Mouse (Mus musculus) lung, adult 2 months (tissue): ENCODE results near the gene Asic2. TPM values are rescaled to one million over a fixed set of nuclear protein-coding genes. Genes with fewer than 3 reads are reported as not detected.
A peak's percentile ranks its signal among the peaks of the same experiment; 100 is the strongest.

Experiments
- DNase-seq: peaks from one replicate; pipeline ENCODE4 v3.0.0; 2022
- H3K4me1 ChIP-seq: fragments of 200-500 bp; 2 replicates; pipeline ENCODE4 v1.6.1; 2011; ENCODE audit warnings: low read length; ENCODE audit not compliant: control insufficient read depth, insufficient read depth
- H3K4me3 ChIP-seq: fragments of 200-500 bp; replicated peaks from 2 replicates; pipeline ENCODE3; 2011; ENCODE audit warnings: low read depth, mild to moderate bottlenecking, control low read depth, low read length; ENCODE audit errors: extremely low read depth
- CTCF ChIP-seq: fragments of 200-500 bp; IDR thresholded peaks from 2 replicates; pipeline ENCODE4 v1.5.1; 2011; ENCODE audit warnings: mild to moderate bottlenecking, low read length, control low read depth; ENCODE audit not compliant: insufficient read depth
- POLR2A ChIP-seq: fragments of 200-500 bp; IDR thresholded peaks from 2 replicates; pipeline ENCODE4 v1.6.1; 2011; ENCODE audit warnings: low read depth, mild to moderate bottlenecking, control low read depth, low read length, borderline replicate concordance; ENCODE audit errors: extremely low read depth
- WGBS: fragments of 180-500 bp; shearing (Covaris S2); methylation state at CpG from one replicate; pipeline ENCODE4 v1.1.7; 2018; 5-methylcytosine and 5-hydroxymethylcytosine counted together
- polyA plus RNA-seq: library from polyadenylated mRNA; depleted of rRNA; stranded (reverse); fragments of >200 nt; gene quantifications from 2 replicates; pipeline ENCODE4 v1.2.3, GENCODE M21; 2012

Gene Asic2
- polyA plus RNA-seq, 1 experiment: 0.04 TPM

DNA sequence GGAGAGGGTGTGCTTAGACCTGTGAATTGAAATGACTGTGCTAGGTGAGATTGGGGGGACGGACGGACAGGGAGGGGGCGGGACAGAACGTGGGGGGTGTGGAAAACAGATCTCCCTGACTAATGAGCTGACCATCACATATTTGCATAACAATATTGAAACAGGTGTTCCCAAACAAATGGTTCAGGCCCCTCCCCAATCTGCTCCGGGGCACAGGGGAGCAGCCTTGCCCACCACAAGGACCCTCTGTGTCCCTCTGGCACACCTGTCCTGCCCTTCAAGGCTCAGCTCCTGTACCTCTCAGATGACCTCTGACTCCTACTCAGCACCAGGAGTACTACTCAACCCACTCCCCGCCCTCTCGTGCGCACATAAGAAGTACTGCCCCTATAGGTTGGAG lies 351.8 kb downstream of the Asic2 start:
- no peaks in the 10 kb centered on the region for H3K4me1 ChIP-seq
- H3K4me3 ChIP-seq: no peak overlapping the region
- WGBS: 75% methylated on average over 8 of the region's 8 CpGs
- no peak for TF ChIP-seq POLR2A
- TF ChIP-seq CTCF: no peak
- no peak for DNase-seq

DNA sequence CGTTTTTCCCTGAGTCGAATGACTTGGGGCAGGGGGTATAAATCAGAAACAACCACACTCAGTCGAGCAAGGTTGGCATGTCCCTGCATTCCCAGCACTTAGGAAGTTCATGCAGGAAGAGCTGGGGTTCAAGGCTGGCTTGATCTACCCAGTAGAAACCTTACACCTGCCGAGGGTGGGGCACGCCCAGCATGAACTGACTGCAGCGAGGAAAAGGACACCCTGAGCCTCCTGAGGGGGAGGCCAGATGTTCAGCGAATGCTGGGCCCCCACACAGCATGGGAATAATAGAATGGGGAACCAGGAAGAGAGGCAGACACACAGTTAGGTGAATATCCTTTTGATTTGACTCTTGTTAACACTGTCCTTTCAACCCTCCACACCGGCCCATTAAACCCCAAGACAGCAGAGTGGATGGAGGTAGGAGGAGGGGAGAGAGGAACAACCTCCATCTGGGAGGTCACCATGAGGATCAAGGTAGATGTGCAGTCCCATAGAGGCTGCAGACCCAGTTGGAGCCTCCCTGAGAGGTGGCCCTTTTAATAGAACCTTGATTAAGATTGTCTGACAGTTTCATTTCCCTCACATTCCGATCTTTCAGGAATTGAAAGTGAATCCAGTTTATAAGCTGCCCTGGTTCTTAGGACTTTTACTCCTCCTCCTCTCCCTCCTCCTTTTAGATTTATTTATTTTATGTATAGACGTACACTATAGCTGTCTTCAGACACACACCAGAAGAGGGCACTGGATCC lies 354.2 kb downstream of the Asic2 start:
- WGBS: 21% methylated on average over 10 of the region's 10 CpGs
- DNase-seq: no peak
- Histone ChIP-seq H3K4me3 (no peak overlapping the region), H3K4me1 (no peaks in the 10 kb centered on the region)
- TF ChIP-seq CTCF (no peak), POLR2A (no peak)

DNA sequence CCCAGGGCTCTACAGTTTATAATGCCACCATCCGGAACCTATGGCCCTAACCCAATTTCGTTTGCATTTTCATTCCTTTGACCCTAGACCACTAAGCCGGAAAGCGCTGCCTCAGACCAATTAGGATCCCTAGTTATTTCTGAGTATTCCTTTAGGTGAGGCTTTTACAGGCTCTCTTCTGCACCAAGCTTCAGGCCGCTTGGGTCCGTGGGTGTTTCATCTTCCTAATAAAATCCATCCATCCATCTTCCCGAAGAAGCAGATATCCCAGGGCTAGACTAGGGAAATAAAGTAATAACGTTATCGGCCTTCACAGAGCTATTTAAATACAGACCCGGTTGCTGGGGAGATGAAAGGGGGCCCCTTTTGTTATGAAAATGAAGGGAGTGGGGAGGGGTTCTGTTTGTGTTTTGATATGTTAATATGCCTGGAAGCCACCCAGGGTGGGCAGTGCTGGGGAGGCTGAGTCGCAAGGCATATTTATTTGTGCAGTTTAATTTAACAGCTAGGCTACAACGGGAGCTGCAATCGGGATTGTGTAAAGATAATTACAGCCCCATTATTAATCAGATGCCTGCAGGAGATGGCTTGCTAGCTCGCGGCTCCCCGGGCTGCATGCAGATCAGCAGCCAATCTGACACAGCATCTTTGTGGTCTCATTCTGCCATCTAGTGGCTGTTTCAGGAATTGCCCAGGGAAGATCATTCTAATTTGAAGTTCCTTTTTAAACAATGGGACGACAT lies 355.3 kb downstream of the Asic2 start:
- DNase-seq: peak; percentile 62
- H3K4me1 ChIP-seq: no peaks in the 10 kb centered on the region
- H3K4me3 ChIP-seq: no peak overlapping the region
- TF ChIP-seq CTCF: peak; percentile 62
- TF ChIP-seq POLR2A: no peak
- 6% methylated on average over 17 of the region's 17 CpGs for WGBS

DNA sequence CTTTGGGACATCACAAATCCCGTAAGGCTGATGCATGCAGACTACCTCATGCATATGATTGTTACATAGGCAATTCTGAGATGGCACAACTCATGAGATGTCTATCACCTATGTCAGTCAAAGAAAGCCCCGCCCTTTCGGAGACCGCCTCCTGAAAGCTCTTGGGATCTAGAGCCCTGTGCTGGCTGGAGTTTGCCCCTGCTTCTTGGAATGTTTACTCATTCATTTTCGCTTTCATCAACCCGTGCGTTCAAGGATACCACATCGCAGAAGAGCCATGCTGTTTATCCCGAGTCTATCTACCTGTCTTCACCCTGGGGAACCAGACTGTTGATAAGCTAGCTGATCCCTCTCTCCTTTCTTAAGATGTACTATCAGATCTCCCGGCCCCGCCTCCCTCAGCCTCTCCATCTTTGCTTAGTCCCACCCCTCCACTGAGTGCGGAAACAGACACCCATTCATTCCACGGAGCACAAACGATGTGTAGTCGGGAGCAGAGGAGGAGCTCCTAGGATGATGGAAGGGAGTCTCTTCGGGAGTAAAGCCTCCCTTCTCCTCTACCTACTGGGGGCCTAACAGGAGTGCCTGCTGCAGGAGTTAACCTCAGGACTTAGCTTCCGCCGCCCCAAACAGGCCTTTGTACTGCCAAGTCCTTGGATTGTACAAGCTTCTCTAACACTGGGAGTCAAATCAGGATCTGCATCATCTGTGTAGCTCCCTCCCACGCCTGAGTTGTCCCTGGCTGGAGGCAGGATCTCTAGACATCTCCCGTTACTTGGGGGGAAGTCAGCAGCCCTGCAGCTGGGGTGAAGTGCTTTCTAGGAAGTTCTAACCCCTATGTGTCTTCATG lies 356.1 kb downstream of the Asic2 start:
- TF ChIP-seq CTCF (no peak), POLR2A (no peak)
- Histone ChIP-seq H3K4me3 (peak overlapping the region; percentile 10), H3K4me1 (no peaks in the 10 kb centered on the region)
- DNase-seq: no peak
- WGBS: 10% methylated on average over 20 of the region's 20 CpGs

DNA sequence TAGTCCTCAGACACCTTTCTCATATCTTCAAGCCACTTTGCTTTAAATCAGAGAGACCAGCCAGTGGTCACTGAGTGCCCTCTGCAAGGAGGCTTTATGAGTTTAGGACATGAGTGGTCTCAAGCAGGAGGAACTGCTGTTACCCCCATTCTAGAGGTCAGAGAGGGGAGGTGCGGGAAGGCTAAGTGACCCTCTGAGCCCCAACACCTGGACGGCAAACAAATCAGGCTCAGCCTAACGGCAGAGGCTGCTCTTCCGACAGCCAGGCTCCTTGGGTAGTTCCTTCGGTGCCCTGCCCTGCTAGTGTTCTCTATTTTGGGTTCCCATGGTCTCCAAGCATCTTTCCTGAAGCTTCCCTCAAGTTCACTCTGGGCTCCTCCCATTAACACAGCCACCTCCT lies 357.8 kb downstream of the Asic2 start:
- DNase-seq: no peak
- no peak overlapping the region for H3K4me3 ChIP-seq
- WGBS: 68% methylated on average over 5 of the region's 5 CpGs
- no peaks in the 10 kb centered on the region for H3K4me1 ChIP-seq
- no peak for TF ChIP-seq POLR2A
- no peak for TF ChIP-seq CTCF

DNA sequence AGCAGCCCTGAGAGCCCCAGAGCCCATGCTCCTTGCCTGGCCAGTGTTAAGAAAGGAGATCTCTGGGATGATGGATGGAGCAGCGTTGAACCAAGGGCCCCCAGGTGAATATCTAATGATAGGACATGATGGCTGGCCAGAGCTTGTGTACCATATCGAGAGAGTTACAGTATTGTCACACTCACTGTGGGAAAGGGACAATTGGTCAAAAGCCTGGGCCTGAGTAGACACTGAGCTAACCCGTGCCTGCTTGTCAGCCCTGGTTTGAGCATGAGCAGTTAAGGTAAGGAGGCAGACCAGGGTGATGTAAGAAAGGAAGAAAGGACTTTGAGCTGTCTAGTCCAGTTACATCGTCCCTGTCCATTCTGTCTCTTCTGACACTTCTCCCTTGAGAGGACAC lies 365.3 kb downstream of the Asic2 start:
- DNase-seq: no peak
- no peak overlapping the region for H3K4me3 ChIP-seq
- 48% methylated on average over 4 of the region's 4 CpGs for WGBS
- no peaks in the 10 kb centered on the region for H3K4me1 ChIP-seq
- TF ChIP-seq CTCF: no peak

DNA sequence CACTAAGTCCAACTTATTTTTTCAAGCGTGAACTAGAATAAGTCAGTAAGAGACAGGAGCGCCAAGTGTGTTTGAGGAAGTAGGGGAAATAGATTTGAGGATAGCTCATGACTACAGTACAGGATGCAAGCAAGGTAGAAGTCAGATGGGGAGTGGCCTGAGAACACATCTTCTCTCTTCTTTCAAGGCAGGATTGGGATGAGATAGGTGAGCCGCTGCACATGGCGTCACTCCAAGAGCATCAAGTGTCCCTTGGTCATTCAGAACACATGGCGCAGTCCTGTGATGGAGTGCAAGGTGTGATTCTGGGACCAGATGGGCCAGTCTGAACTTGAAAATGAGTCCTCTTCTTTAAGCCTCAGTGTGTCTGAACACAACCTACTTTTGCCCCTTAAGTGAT lies 366.5 kb downstream of the Asic2 start:
- Histone ChIP-seq H3K4me1 (no peaks in the 10 kb centered on the region), H3K4me3 (no peak overlapping the region)
- no peak for DNase-seq
- TF ChIP-seq CTCF: no peak
- no peak for TF ChIP-seq POLR2A
- WGBS: 91% methylated on average over 5 of the region's 5 CpGs

DNA sequence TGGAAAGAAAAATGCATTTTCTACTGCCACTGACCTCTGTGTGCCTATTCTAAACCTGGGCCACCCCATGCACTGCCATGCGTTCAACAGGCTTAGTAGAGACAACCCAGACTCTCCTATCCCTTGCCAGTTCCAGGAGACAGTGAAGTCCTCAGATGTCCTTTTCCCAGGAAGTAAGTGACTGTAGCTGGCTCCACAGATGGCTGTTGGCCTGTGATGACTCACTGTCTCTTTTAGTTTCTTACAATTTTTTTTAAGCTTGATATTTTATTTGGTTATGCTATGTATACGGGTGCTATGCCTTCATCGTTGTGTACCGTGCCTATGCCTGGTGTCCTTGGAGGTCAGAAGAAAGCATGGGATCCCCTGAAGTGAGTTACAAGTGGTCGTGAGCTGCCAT lies 370.7 kb downstream of the Asic2 start:
- H3K4me3 ChIP-seq: no peak overlapping the region
- H3K4me1 ChIP-seq: no peaks in the 10 kb centered on the region
- no peak for DNase-seq
- WGBS: 75% methylated on average over 5 of the region's 5 CpGs
- no peak for TF ChIP-seq POLR2A
- TF ChIP-seq CTCF: no peak

DNA sequence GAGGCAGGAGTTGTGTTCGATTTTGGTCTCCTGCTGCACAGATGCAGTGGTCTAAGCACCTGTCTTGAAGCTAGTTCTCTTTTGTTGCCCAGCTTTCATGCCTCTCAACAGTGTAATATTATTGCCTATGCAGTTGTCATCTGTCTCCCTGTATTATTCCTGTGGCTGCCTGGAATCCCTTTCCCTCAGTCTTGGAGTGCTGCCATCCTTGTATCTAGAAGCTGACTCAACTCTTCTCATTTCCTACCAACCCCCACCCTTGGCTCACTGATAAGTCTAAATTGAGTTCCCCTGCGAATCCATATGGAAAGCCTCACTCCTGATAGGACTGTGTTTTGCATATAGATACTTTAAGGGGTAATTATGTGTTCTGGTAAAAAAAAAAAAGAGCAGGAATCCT lies 373.0 kb downstream of the Asic2 start:
- WGBS: 45% methylated on average over 2 of the region's 2 CpGs
- TF ChIP-seq CTCF (no peak), POLR2A (no peak)
- H3K4me3 ChIP-seq: no peak overlapping the region
- no peak for DNase-seq
- H3K4me1 ChIP-seq: no peaks in the 10 kb centered on the region
